Mouse (Mus musculus) stomach, embryonic 14.5 days (tissue): Measurements from ENCODE around the gene Tmcc1. TPM values are rescaled to one million over a fixed set of nuclear protein-coding genes. Genes with fewer than 3 reads are reported as not detected.
A peak's percentile ranks its signal among the peaks of the same experiment; 100 is the strongest.

ENCODE experiments used
- ATAC-seq: fragments of 200-750 bp; cut with Nextera tagmentation; 2 replicates; pipeline ENCODE4 v1.8.0; 2017; ENCODE audit warnings: low read depth, moderate TSS enrichment; ENCODE audit not compliant: insufficient number of reproducible peaks, insufficient read depth, low FRiP score
- H3K27ac ChIP-seq: fragments of 300-500 bp; sonication (generic); 2 replicates; pipeline ENCODE4 v1.5.1; 2014; ENCODE audit warnings: mild to moderate bottlenecking, low read length, moderate library complexity, mixed read lengths
- H3K27me3 ChIP-seq: fragments of 300-500 bp; sonication (generic); 2 replicates; pipeline ENCODE4 v1.6.1; 2014; ENCODE audit warnings: low read length, control low read depth, mixed read lengths; ENCODE audit not compliant: control insufficient read depth, insufficient read depth
- H3K36me3 ChIP-seq: fragments of 300-500 bp; sonication (generic); 2 replicates; pipeline ENCODE4 v1.6.1; 2014; ENCODE audit warnings: mild to moderate bottlenecking, control low read depth, low read length, moderate library complexity, mixed read lengths; ENCODE audit not compliant: control insufficient read depth, insufficient read depth
- H3K4me1 ChIP-seq: fragments of 300-500 bp; sonication (generic); 2 replicates; pipeline ENCODE4 v1.6.1; 2014; ENCODE audit warnings: low read length, control low read depth, mixed read lengths; ENCODE audit not compliant: control insufficient read depth, insufficient read depth
- H3K4me2 ChIP-seq: fragments of 300-500 bp; sonication (generic); replicated peaks from 2 replicates; pipeline ENCODE4 v1.6.1; 2014; ENCODE audit warnings: low read depth, low read length, control low read depth
- H3K4me3 ChIP-seq: fragments of 300-500 bp; sonication (generic); 2 replicates; pipeline ENCODE4 v1.5.1; 2014; ENCODE audit warnings: low read depth, low read length, control low read depth
- H3K9ac ChIP-seq: fragments of 300-500 bp; sonication (generic); replicated peaks from 2 replicates; pipeline ENCODE4 v1.6.1; 2014; ENCODE audit warnings: low read depth, mild to moderate bottlenecking, control low read depth, low read length, moderate library complexity, mixed read lengths
- H3K9me3 ChIP-seq: fragments of 300-500 bp; sonication (generic); 2 replicates; pipeline ENCODE4 v1.6.1; 2016; ENCODE audit warnings: low read depth, low read length, control low read depth; ENCODE audit not compliant: control insufficient read depth
- WGBS: fragments of 180-500 bp; shearing (Covaris S2); extraction: QIAGEN DNeasy Blood & Tissue Kit; methylation state at CpG from one replicate; pipeline ENCODE4 v1.1.7; 2014; 5-methylcytosine and 5-hydroxymethylcytosine counted together
- polyA plus RNA-seq: library from polyadenylated mRNA; unstranded; fragments of >200 nt; fragmentation: Nextera tagmentation; extraction: Ambion mirVana; gene quantifications from 2 replicates; pipeline ENCODE4 v1.2.1, GENCODE M21; 2014

Tmcc1 gene
- polyA plus RNA-seq, 1 experiment from 2014 or later: 20.5 TPM

DNA sequence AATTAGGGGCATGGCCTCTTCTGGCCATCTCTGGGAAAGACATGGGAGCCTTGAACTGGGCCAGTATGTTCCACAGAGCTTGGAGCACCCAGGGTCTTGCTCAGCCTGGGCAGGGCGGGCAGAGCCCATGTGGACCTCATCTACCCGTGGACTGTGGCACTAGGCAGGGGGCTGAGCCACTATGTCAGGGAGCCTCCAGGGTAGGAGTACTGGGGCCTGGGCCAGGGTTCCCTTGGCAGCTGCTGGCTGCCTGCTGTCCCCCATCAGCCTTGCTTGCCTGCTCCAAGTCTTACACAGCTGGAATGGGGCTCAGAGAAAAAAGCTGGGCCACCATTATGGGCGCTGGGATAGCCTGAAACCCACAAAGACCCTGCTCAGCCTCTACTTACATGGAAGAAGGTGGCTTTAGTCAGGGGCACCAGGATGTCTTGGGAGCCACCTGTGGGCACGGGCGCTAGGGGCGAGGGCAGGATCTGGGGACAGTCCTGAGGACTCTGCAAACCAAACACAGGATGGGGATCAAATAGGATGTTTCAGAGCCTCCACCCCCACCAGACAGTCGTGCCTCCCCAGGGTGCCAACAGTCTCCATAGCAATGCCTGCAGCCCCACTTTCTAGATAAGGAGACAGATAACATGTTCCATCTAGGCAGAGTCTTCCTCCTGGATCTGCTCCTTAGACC is 221.1 kb downstream of the Tmcc1 start:
- Histone ChIP-seq H3K4me3 (no peak overlapping the region), H3K27me3 (no peaks in the 10 kb centered on the region), H3K36me3 (peaks cover 20% of the 10 kb centered on the region; the same call in 1 of the 2 replicates), H3K4me1 (peaks cover 13% of the 10 kb centered on the region), H3K27ac (no peak overlapping the region), H3K4me2 (no peak overlapping the region), H3K9ac (no peak overlapping the region), H3K9me3 (no peaks in the 10 kb centered on the region)
- no peak for ATAC-seq
- 83% methylated on average over 7 of the region's 7 CpGs for WGBS

DNA sequence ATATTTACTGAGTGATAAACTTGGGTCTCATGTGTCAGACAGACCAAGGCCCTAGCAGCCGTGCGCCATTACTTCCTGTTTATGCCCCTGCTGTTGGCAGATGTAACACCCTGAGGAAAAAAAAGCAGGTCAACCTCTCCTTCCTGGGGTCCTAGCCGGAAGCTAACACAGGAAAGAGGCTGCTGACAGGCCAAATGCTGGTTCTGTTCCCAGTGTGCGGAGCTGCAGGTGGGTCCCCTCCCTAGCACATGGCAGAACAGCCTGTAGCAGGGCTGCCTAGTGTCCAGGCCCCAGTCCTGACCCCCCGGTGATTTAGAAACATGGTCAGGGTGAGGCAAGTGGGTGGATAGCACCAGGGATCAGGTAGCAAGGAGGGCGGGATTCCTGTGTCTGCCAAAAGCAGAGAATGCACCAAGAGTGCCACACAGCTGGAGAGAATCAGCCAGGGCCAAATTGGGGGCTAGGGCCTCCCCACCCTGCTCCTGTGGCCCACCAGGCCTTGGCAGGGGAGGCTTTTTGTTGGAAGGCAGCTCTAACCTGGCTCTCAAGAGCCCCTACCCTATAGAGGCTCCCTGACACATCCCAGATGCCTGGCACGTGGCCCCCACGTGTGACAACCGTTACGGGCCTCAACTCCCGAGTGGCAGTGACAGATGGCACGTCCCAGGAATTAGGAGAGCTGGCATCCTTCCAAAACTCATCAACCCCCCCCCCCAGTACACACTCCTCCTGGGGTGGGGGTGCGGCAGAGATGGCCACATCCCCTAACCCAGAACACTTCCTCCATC is 221.8 kb downstream of the Tmcc1 start:
- Histone ChIP-seq H3K9me3 (no peaks in the 10 kb centered on the region), H3K36me3 (peaks cover 18% of the 10 kb centered on the region; the same call in 1 of the 2 replicates), H3K4me2 (no peak overlapping the region), H3K4me1 (peaks cover 13% of the 10 kb centered on the region), H3K27ac (peak overlapping the region; percentile 15; the same call in 1 of the 2 replicates), H3K4me3 (no peak overlapping the region), H3K27me3 (no peaks in the 10 kb centered on the region), H3K9ac (no peak overlapping the region)
- WGBS: 35% methylated on average over 13 of the region's 13 CpGs
- ATAC-seq: no peak

DNA sequence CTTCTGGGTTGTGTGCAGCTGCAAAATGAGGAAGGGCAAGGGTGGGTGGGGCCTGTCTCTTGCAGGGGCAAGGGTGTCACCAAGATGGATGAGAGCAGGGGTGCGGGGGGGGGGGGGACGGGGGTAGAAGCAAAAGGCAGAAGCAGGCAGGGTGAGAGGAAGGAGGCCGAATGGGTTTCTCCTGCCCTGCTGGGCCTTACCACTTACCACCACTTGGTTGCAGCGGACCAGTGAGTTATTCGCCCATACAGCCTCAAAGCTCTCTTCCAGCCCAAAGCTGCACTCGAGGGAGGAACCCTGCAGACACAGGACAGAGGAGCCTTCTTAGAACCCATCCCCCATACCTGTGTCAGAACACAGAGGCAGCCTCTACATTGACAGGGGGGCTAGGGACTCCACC is 223.3 kb downstream of the Tmcc1 start:
- no peak for ATAC-seq
- no peak overlapping the region for H3K4me2 ChIP-seq
- H3K27me3 ChIP-seq: no peaks in the 10 kb centered on the region
- H3K9me3 ChIP-seq: no peaks in the 10 kb centered on the region
- H3K4me1 ChIP-seq: peaks cover 13% of the 10 kb centered on the region
- H3K27ac ChIP-seq: no peak overlapping the region
- no peak overlapping the region for H3K4me3 ChIP-seq
- H3K9ac ChIP-seq: no peak overlapping the region
- peaks cover 18% of the 10 kb centered on the region; the same call in 1 of the 2 replicates for H3K36me3 ChIP-seq
- 57% methylated on average over 6 of the region's 6 CpGs for WGBS

DNA sequence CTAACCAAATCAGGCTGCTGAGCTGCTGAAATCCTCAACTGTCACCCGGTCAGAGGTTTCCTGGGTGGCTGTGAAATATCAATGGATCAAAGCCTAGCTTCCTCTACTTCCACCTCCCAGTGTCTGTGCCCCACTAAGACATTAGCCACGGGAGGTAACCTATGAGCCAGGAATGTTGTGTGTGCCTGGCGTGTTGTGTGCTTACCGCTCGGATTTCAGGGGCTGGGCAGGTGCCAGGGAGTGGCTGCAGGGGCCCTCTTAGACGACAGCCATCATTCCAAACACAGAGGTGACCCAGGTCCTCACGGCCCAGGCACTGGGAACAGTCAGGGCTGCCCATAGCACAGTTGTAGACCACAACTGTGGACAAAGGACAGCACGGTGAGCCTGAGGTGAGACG is 224.2 kb downstream of the Tmcc1 start:
- no peaks in the 10 kb centered on the region for H3K9me3 ChIP-seq
- H3K4me3 ChIP-seq: no peak overlapping the region
- no peak overlapping the region for H3K4me2 ChIP-seq
- H3K27me3 ChIP-seq: no peaks in the 10 kb centered on the region
- H3K36me3 ChIP-seq: peaks cover 16% of the 10 kb centered on the region; the same call in 1 of the 2 replicates
- H3K4me1 ChIP-seq: peaks cover 13% of the 10 kb centered on the region
- 74% methylated on average over 9 of the region's 9 CpGs for WGBS
- H3K27ac ChIP-seq: no peak overlapping the region
- no peak overlapping the region for H3K9ac ChIP-seq
- ATAC-seq: no peak

DNA sequence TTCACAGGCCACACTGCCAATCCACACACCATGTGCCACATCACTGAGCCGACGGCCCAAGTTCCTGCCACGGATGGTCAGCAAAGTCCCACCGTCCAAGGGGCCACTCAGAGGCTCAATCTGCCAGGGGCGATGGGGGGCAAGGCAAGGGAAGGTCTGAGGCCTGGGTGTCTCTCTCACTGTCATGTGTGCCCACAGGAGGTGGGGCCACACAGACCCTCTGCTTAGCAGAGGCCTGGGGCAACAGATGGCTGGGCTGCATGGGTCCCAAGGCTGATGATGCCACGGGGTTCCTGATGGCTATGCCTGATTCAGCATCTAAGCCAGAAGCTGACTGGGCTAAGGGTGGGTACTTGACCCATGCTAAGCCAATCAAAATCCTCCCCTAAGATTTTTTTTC is 224.6 kb downstream of the Tmcc1 start:
- Histone ChIP-seq H3K4me2 (no peak overlapping the region), H3K27me3 (no peaks in the 10 kb centered on the region), H3K4me1 (peaks cover 13% of the 10 kb centered on the region), H3K4me3 (no peak overlapping the region), H3K27ac (no peak overlapping the region), H3K9me3 (no peaks in the 10 kb centered on the region), H3K9ac (no peak overlapping the region), H3K36me3 (peaks cover 16% of the 10 kb centered on the region; the same call in 1 of the 2 replicates)
- no peak for ATAC-seq
- 81% methylated on average over 6 of the region's 6 CpGs for WGBS

Other genes with a start within 250 kb of the Tmcc1 start
- gene H1foo, start 248.5 kb downstream of the Tmcc1 start, polyA plus RNA-seq: not detected in 2 replicates
- gene Plxnd1, start 198.5 kb downstream of the Tmcc1 start, polyA plus RNA-seq: 43.1 and 44.5 TPM in 2 replicates
- gene Washc2, start 14.6 kb upstream of the Tmcc1 start, polyA plus RNA-seq: 40.6 and 41.2 TPM in 2 replicates
- 5.1 and 5.5 TPM in 2 replicates for gene Zfand4, start 70.7 kb upstream of the Tmcc1 start, polyA plus RNA-seq
- gene March8, start 144.5 kb upstream of the Tmcc1 start, polyA plus RNA-seq: 34.3 and 38.8 TPM in 2 replicates